Mouse (Mus musculus): ENCODE data around the gene Olfr1197. TPM values are rescaled to one million over a fixed set of nuclear protein-coding genes. Genes with fewer than 3 reads are reported as not detected.

The Olfr1197 gene
- polyA plus RNA-seq (2016; fragmentation: Nextera tagmentation; extraction: Ambion mirVana), result not detected in 2 replicates

GRCm38 (mm10) chr2:88732266-88732665 is at the start of gene Olfr1197:
TSS of gene Olfr1197 (minus strand) at chr2:88732366.
- H3K9me3 ChIP-seq, result no peaks in the 10 kb centered on the region
- 85% methylated on average over 1 of the region's 1 CpGs for WGBS
- H3K4me3 ChIP-seq, result no peak within 1 kb of the TSS
- no peak for ATAC-seq (ENCODE audit: low FRiP score, low read depth)
- H3K9ac ChIP-seq (replicated peaks), result no peak within 1 kb of the TSS
- no peaks in the 10 kb centered on the region for H3K27me3 ChIP-seq
- H3K36me3 ChIP-seq, result no peaks in the 10 kb centered on the region
- H3K27ac ChIP-seq (replicated peaks), result no peak within 1 kb of the TSS
- H3K4me2 ChIP-seq (replicated peaks), result no peak within 1 kb of the TSS
- H3K4me1 ChIP-seq, result no peaks in the 10 kb centered on the region

- ATAC-seq (ENCODE audit: low FRiP score, low read depth), result no peak
- no peaks in the 10 kb centered on the region for H3K36me3 ChIP-seq
- H3K4me3 ChIP-seq, result no peak within 1 kb of the TSS
- H3K4me1 ChIP-seq, result no peaks in the 10 kb centered on the region
- no peaks in the 10 kb centered on the region for H3K27me3 ChIP-seq
- no peaks in the 10 kb centered on the region for H3K9me3 ChIP-seq
- no peak within 1 kb of the TSS for H3K4me2 ChIP-seq (replicated peaks)
- no peak within 1 kb of the TSS for H3K27ac ChIP-seq (replicated peaks)
- 79% methylated on average over 2 of the region's 2 CpGs for WGBS
- H3K9ac ChIP-seq (replicated peaks), result no peak within 1 kb of the TSS
Measured at GRCm38 (mm10) chr2:88770388-88770787, 38.2 kb upstream of the Olfr1197 start, which contains the start of gene Olfr1200. TSS of gene Olfr1200 (minus strand) at chr2:88770488.

DNA sequence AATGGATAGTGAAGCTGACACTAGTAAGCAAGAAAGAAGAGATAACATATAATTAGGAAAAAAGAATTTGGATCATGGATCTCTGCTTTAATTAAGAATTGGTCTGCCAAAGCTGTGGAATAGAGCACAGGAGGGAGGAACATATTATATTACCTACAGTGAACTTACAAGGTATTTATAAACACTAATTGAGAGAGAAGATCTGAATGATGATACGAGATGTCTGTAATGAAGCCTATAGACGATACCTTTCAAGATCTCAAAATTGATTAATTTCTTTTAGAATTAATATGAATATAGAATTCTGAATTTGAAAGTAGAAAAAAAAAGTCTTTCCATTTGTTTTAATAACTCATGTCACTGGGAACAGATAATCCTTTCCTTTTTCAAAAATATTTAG is 28.2 kb upstream of the Olfr1197 start, which contains the start of gene Olfr1199:
Olfr1199 (minus strand) TSS at position 101 of the 400 bp plus-strand sequence.
- ATAC-seq (ENCODE audit: low FRiP score, low read depth), result no peak

GRCm38 (mm10) chr2:88751270-88751669 is 19.1 kb upstream of the Olfr1197 start, which contains the start of gene Olfr1198:
TSS of gene Olfr1198 (minus strand) at chr2:88751370.
- WGBS, result 73% methylated on average over 2 of the region's 2 CpGs
- ATAC-seq (ENCODE audit: low FRiP score, low read depth), result no peak
- Histone ChIP-seq H3K9ac (replicated peaks) (no peak within 1 kb of the TSS), H3K9me3 (no peaks in the 10 kb centered on the region), H3K4me2 (replicated peaks) (no peak within 1 kb of the TSS), H3K4me3 (no peak within 1 kb of the TSS), H3K36me3 (no peaks in the 10 kb centered on the region), H3K4me1 (no peaks in the 10 kb centered on the region), H3K27me3 (no peaks in the 10 kb centered on the region), H3K27ac (replicated peaks) (no peak within 1 kb of the TSS)

More for the DNA sequence above, 28.2 kb upstream of the Olfr1197 start, which contains the start of gene Olfr1199:
- Histone ChIP-seq H3K27ac (replicated peaks) (no peak within 1 kb of the TSS), H3K9me3 (no peaks in the 10 kb centered on the region), H3K9ac (replicated peaks) (no peak within 1 kb of the TSS), H3K36me3 (no peaks in the 10 kb centered on the region), H3K4me2 (replicated peaks) (no peak within 1 kb of the TSS), H3K4me1 (no peaks in the 10 kb centered on the region), H3K4me3 (no peak within 1 kb of the TSS), H3K27me3 (no peaks in the 10 kb centered on the region)
- 91% methylated on average over 2 of the region's 2 CpGs for WGBS

GRCm38 (mm10) chr2:88743379-88743778 is 11.2 kb upstream of the Olfr1197 start:
- 70% methylated on average over 3 of the region's 3 CpGs for WGBS
- Histone ChIP-seq H3K9ac (replicated peaks) (no peak overlapping the region), H3K4me1 (no peaks in the 10 kb centered on the region), H3K4me2 (replicated peaks) (no peak overlapping the region), H3K36me3 (no peaks in the 10 kb centered on the region), H3K9me3 (no peaks in the 10 kb centered on the region), H3K27me3 (no peaks in the 10 kb centered on the region), H3K27ac (replicated peaks) (no peak overlapping the region), H3K4me3 (no peak overlapping the region)
- no peak for ATAC-seq (ENCODE audit: low FRiP score, low read depth)

DNA sequence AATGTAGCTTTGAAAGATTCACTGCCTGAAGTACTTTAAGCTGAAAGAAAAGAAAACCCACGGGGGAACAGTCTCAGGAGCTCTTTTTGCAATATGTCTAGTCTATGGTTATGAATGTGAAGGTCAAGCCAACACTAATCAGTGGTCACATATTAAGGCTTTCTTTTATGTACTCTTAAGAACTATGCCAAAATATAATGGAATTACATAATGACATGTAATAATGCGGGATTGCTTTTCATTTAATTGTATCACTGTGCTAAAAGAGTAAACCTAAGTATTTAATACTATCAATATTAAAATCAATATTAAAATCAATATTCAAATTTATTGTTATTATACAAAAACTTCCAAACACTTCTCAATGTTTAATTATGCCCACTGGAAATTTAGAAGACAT is 27.7 kb downstream of the Olfr1197 start, which contains the start of gene Olfr1196:
Olfr1196 (minus strand) TSS at position 101 of the 400 bp plus-strand sequence.
- Histone ChIP-seq H3K9ac (replicated peaks) (no peak within 1 kb of the TSS), H3K4me2 (replicated peaks) (no peak within 1 kb of the TSS), H3K4me3 (no peak within 1 kb of the TSS), H3K27ac (replicated peaks) (no peak within 1 kb of the TSS), H3K27me3 (no peaks in the 10 kb centered on the region), H3K4me1 (no peaks in the 10 kb centered on the region), H3K36me3 (no peaks in the 10 kb centered on the region), H3K9me3 (no peaks in the 10 kb centered on the region)
- no peak for ATAC-seq (ENCODE audit: low FRiP score, low read depth)
- 87% methylated on average over 2 of the region's 2 CpGs for WGBS

DNA sequence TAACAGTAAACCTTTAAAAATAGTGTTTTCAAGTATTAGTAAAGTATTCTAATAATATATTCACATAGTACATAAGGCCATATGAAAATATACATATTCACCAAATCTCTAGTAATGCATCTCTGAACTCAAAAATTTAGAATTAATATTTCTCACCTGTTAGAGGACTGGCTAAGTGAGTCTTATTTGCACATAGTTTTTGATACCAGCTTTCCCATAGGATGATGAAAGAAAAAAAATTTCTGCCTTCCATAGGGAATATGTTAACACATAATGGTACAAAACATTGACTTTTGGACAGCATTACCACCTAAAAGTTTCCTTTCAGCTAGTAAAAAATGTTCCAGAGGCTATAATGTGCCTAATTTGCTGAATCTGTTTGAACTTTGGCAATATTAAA is 43.1 kb downstream of the Olfr1197 start, which contains the start of gene Olfr1195:
Olfr1195 (minus strand) TSS at position 101 of the 400 bp plus-strand sequence.
- no peak within 1 kb of the TSS for H3K27ac ChIP-seq (replicated peaks)
- H3K4me3 ChIP-seq, result no peak within 1 kb of the TSS
- H3K27me3 ChIP-seq, result no peaks in the 10 kb centered on the region
- no peaks in the 10 kb centered on the region for H3K4me1 ChIP-seq
- no peak within 1 kb of the TSS for H3K4me2 ChIP-seq (replicated peaks)
- H3K36me3 ChIP-seq, result no peaks in the 10 kb centered on the region
- H3K9me3 ChIP-seq, result no peaks in the 10 kb centered on the region
- no peak for ATAC-seq (ENCODE audit: low FRiP score, low read depth)
- H3K9ac ChIP-seq (replicated peaks), result no peak within 1 kb of the TSS

Other genes with a start within 250 kb of the Olfr1197 start
- not detected in 2 replicates for gene Olfr1184, start 248.8 kb downstream of the Olfr1197 start, polyA plus RNA-seq (2016; fragmentation: Nextera tagmentation; extraction: Ambion mirVana)
- not detected in 2 replicates for gene Olfr1185-ps1, start 239.0 kb downstream of the Olfr1197 start, polyA plus RNA-seq (2016; fragmentation: Nextera tagmentation; extraction: Ambion mirVana)
- gene Olfr1186, start 213.8 kb downstream of the Olfr1197 start, polyA plus RNA-seq (2016; fragmentation: Nextera tagmentation; extraction: Ambion mirVana), result not detected in 2 replicates
- not detected in 2 replicates for gene Olfr1188, start 175.4 kb downstream of the Olfr1197 start, polyA plus RNA-seq (2016; fragmentation: Nextera tagmentation; extraction: Ambion mirVana)
- gene Olfr1189, start 145.9 kb downstream of the Olfr1197 start, polyA plus RNA-seq (2016; fragmentation: Nextera tagmentation; extraction: Ambion mirVana), result not detected in 2 replicates
- gene Olfr1191-ps1, start 91.8 kb downstream of the Olfr1197 start, polyA plus RNA-seq (2016; fragmentation: Nextera tagmentation; extraction: Ambion mirVana), result not detected in 2 replicates
- not detected in 2 replicates for gene Olfr1192-ps1, start 83.9 kb downstream of the Olfr1197 start, polyA plus RNA-seq (2016; fragmentation: Nextera tagmentation; extraction: Ambion mirVana)
- gene Olfr1193, start 56.7 kb downstream of the Olfr1197 start, polyA plus RNA-seq (2016; fragmentation: Nextera tagmentation; extraction: Ambion mirVana), result not detected in 2 replicates
- gene Olfr1195, start 43.2 kb downstream of the Olfr1197 start, polyA plus RNA-seq (2016; fragmentation: Nextera tagmentation; extraction: Ambion mirVana), result not detected in 2 replicates
- gene Olfr1196, start 27.8 kb downstream of the Olfr1197 start, polyA plus RNA-seq (2016; fragmentation: Nextera tagmentation; extraction: Ambion mirVana), result not detected in 2 replicates
- gene Olfr1198, start 19.0 kb upstream of the Olfr1197 start, polyA plus RNA-seq (2016; fragmentation: Nextera tagmentation; extraction: Ambion mirVana), result not detected in 2 replicates
- not detected in 2 replicates for gene Olfr1199, start 28.1 kb upstream of the Olfr1197 start, polyA plus RNA-seq (2016; fragmentation: Nextera tagmentation; extraction: Ambion mirVana)
- not detected in 2 replicates for gene Olfr1200, start 38.1 kb upstream of the Olfr1197 start, polyA plus RNA-seq (2016; fragmentation: Nextera tagmentation; extraction: Ambion mirVana)
- gene Olfr1201, start 60.7 kb upstream of the Olfr1197 start, polyA plus RNA-seq (2016; fragmentation: Nextera tagmentation; extraction: Ambion mirVana), result not detected in 2 replicates
- not detected in 2 replicates for gene Olfr1202, start 82.1 kb upstream of the Olfr1197 start, polyA plus RNA-seq (2016; fragmentation: Nextera tagmentation; extraction: Ambion mirVana)
- not detected in 2 replicates for gene Olfr1205, start 97.4 kb upstream of the Olfr1197 start, polyA plus RNA-seq (2016; fragmentation: Nextera tagmentation; extraction: Ambion mirVana)
- not detected in 2 replicates for gene Olfr1204, start 116.9 kb upstream of the Olfr1197 start, polyA plus RNA-seq (2016; fragmentation: Nextera tagmentation; extraction: Ambion mirVana)
- gene Olfr1206, start 130.9 kb upstream of the Olfr1197 start, polyA plus RNA-seq (2016; fragmentation: Nextera tagmentation; extraction: Ambion mirVana), result not detected in 2 replicates
- not detected in 2 replicates for gene Olfr1208, start 169.9 kb upstream of the Olfr1197 start, polyA plus RNA-seq (2016; fragmentation: Nextera tagmentation; extraction: Ambion mirVana)
- not detected in 2 replicates for gene Olfr1209, start 182.8 kb upstream of the Olfr1197 start, polyA plus RNA-seq (2016; fragmentation: Nextera tagmentation; extraction: Ambion mirVana)
- gene Olfr1211, start 205.7 kb upstream of the Olfr1197 start, polyA plus RNA-seq (2016; fragmentation: Nextera tagmentation; extraction: Ambion mirVana), result not detected in 2 replicates
- not detected in 2 replicates for gene Olfr1212, start 221.6 kb upstream of the Olfr1197 start, polyA plus RNA-seq (2016; fragmentation: Nextera tagmentation; extraction: Ambion mirVana)
- gene Gm13762, start 247.9 kb upstream of the Olfr1197 start, polyA plus RNA-seq (2016; fragmentation: Nextera tagmentation; extraction: Ambion mirVana), result not detected in 2 replicates

Data from midbrain, embryonic 12.5 days (tissue).